Mouse (Mus musculus): ENCODE measurements around the gene Ypel5. TPM values are rescaled to one million over a fixed set of nuclear protein-coding genes. Genes with fewer than 3 reads are reported as not detected.

The Ypel5 gene
- polyA plus RNA-seq, 1 experiment = 41.7 TPM

Other genes starting within 250 kb of the Ypel5 start
- 0.04 and 0.06 TPM in 2 replicates for gene Alk, start 231.8 kb upstream of the Ypel5 start, polyA plus RNA-seq (2012; rRNA removed)
- gene Lbh, start 81.9 kb downstream of the Ypel5 start, polyA plus RNA-seq (2012; rRNA removed) = 54.2 and 55.5 TPM in 2 replicates

Measured in gonadal fat pad, adult 2 months (tissue).